Mouse (Mus musculus): ENCODE measurements at regions not wholly inside any gene's neighbourhood (a gene's known extent, or its start where the extent isn't known, plus 50 kb on each side); places are given as distances from the start of the nearest gene placed in this dataset.

- DNase-seq (ENCODE audit: low spot score in 2 of 2) = peak in 1 of 2 experiments; percentile 11
Measured at GRCm38 (mm10) chr1:75826202-75826601, 280.1 kb downstream of the Slc4a3 start.

GRCm38 (mm10) chr1:75833071-75833830 is 287.2 kb downstream of the Slc4a3 start:
- DNase-seq (ENCODE audit: low spot score in 2 of 2) = no peak

- no peak for DNase-seq (ENCODE audit: low spot score in 2 of 2)
Measured at GRCm38 (mm10) chr1:75834361-75834760, 288.3 kb downstream of the Slc4a3 start.

- DNase-seq (ENCODE audit: low spot score in 2 of 2) = no peak
Measured at GRCm38 (mm10) chr1:75839551-75840223, 293.6 kb downstream of the Slc4a3 start.

GRCm38 (mm10) chr1:75842396-75842795 is 296.3 kb downstream of the Slc4a3 start:
- DNase-seq (ENCODE audit: low spot score in 2 of 2) = no peak

DNA sequence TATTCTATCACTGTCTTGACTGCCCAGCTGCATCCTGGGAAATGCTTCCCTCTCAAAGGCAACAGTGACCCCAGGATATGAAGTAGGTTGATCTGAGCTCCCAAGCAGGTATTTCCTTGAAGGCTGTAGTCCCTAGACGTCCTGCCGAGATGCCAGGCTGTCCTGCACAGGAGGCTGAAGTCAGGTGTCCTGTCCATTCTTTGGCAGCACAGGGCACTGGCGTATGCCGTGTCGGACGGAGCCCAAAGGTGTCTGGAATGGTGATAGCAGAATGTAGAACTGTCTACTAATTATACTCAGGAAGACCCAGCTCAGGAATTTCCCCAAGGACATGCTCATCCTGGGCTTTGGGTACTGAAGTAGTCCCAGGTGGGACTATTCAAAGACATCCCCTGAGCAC is 297.3 kb downstream of the Slc4a3 start:
- DNase-seq (ENCODE audit: low spot score in 2 of 2) = no peak

GRCm38 (mm10) chr1:75844123-75844522 is 298.1 kb downstream of the Slc4a3 start:
- no peak for DNase-seq (ENCODE audit: low spot score in 2 of 2)

DNA sequence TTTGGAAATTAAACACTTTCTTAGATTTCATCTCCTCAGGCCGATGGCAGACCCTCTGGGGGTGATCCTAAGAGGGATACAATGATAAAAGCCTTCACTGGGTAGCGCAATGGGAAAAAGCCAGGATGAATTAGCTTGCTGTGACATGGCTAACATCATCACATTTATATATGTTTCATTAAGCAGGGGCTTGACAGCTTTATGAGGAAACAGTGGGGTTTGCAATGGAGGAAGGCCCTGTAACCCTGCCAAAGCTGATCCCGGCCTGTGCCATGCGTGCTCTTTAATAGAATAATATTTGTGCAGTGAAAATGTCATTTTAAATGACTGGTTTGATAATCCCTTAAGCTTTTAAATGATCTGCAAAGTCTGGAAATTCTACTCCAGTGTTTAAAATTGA is 298.5 kb downstream of the Slc4a3 start:
- DNase-seq (ENCODE audit: low spot score in 2 of 2) = no peak

DNA sequence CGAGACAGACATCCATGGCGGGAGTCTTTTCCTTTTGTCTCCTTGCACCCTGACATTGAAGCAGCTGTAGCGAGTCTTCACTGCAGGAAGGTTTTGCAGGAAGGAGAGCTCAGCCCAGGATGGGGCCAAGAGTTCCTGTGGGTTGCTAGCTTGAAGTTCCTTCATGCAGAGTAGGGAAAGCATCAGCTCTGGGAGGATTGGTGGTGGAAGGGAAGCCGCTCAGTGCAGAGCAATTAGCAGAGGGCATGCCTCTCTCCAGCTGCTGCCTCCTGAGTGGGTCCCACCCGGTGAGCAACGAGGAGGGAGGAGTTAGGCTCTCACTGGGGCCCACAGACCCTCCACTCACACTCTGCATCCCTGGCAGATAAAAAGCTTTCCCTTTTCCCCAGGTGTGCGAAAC is 298.9 kb downstream of the Slc4a3 start:
- DNase-seq (ENCODE audit: low spot score in 2 of 2) = no peak

GRCm38 (mm10) chr1:75845771-75846535 is 299.9 kb downstream of the Slc4a3 start:
- no peak for DNase-seq (ENCODE audit: low spot score in 2 of 2)

DNA sequence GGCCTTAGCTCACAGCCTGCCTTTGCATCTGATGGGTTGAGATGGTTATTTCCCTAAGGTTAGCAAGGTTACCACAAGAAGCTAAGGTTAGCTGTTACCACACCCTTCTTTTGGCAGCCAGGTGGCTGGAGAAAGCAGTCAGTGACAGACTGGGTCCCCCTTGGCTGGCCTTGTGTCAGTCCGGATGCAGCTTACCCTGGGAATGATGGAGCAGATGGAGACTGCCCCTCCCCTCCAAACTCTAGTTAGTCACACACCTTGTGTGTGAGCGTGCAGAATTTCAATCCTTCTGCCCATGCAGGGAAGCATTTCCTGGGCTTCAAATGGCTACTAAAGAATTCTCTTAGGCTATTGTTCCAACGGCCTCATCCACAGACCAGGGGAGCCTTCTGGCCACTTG is 301.6 kb downstream of the Slc4a3 start:
- no peak for DNase-seq (ENCODE audit: low spot score in 2 of 2)

DNA sequence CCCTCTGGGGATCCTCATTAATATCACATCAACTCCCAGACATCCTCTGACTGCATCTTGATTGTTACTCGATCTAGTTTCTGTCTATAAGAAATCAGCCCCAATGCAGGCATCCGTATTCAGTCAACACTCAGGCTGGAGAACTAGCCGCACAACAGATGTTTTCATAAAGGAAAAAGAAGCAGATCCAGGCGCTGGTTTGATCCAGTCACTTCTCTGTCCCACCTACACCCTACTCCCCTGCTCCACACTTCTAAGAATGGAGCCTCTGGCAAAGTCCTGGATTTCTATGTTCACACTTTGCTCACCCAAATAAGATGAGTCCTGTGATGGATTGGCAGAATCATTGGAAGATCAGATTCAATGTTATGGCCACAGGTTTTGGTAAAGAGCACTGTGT is 302.4 kb downstream of the Slc4a3 start:
- DNase-seq (ENCODE audit: low spot score in 2 of 2) = no peak

- no peak for DNase-seq (ENCODE audit: low spot score in 2 of 2)
Measured at GRCm38 (mm10) chr1:75850131-75850530, 304.1 kb downstream of the Slc4a3 start.

- no peak for DNase-seq (ENCODE audit: low spot score in 2 of 2)
Measured at GRCm38 (mm10) chr1:75858551-75859255, 312.6 kb downstream of the Slc4a3 start.

DNA sequence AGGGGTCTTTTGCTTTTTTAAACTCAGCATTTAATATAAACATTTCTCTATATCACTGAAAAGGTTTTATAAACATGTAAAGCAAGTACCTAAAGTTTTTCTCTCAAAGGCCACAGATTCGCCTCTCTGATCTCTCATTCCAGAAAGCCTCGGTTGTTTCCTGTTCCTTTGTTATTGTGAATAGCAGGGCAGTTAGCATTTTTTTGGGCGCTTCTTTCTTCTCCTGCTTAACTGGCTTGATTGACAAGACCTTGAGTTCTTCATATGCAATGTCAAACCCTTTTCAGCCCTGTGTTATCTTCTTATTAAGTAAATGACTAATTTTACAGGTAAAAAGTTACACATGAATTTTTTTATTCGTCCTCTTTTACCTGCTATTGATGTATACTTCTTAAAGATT is 316.7 kb downstream of the Slc4a3 start:
- no peak for DNase-seq (ENCODE audit: low spot score in 2 of 2)

DNA sequence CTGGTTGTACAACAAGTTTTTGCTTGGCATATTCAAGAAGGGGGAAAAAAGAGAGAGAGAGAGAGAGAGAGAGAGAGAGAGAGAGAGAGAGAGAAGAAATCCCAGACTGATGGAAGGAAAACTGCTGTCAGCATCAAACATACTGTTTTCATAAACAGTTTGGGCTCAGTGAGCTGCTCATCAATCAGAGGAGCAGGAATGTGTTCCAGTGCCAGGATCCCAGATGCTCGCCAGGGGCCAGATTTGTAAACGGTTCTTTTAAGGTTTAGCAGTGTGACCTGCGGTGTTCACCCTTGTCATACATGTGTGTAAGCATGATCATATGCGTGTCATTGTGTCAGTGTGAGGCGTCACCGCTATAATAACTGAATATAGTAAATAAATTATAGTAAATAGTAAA is 320.5 kb downstream of the Slc4a3 start:
- DNase-seq (ENCODE audit: low spot score in 2 of 2) = no peak

- DNase-seq (ENCODE audit: low spot score in 2 of 2) = no peak
Measured at GRCm38 (mm10) chr1:75869414-75869813, 323.3 kb downstream of the Slc4a3 start.

DNA sequence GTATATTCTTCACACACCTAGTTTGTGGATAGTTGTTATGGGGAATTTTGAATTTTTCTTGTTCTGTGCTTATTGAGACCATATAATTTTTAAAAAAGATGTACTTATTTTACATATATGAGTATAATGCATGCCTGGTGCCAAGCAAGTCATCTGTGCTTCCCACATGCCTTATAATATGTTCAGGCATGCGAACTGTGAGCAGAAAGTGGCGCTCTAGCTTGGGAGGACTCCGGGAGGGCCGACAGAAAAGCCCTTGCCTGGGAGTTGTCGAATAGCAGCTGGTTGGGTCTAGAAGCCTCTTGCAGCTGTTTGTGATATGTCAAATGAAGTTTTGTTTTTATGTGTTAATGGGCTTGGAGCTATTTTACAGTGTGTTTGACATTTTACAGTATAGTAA is 323.8 kb downstream of the Slc4a3 start:
- no peak for DNase-seq (ENCODE audit: low spot score in 2 of 2)

DNA sequence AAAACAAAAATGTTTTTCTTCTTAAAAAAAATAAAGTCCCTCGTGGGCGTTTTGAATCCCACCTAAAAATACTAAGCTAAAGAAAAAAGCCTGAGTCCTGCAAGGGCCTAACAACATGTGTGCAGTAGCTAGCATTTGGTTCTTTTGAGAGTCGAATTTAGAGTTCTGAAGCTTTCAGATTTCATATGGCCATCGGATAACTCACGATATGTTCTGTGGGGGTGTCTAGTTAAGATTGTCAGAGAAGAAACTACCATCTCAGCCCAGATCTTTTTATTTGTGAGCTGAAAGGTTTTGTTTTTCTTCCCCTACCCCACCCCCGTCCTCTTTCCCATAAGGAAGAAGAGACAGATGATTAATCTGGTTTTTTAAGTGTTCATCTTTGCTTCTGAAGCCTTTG is 327.8 kb downstream of the Slc4a3 start:
- no peak for DNase-seq (ENCODE audit: low spot score in 2 of 2)

GRCm38 (mm10) chr1:75877209-75877608 is 331.1 kb downstream of the Slc4a3 start:
- DNase-seq (ENCODE audit: low spot score in 2 of 2) = peak in 1 of 2 experiments; percentile 15

DNA sequence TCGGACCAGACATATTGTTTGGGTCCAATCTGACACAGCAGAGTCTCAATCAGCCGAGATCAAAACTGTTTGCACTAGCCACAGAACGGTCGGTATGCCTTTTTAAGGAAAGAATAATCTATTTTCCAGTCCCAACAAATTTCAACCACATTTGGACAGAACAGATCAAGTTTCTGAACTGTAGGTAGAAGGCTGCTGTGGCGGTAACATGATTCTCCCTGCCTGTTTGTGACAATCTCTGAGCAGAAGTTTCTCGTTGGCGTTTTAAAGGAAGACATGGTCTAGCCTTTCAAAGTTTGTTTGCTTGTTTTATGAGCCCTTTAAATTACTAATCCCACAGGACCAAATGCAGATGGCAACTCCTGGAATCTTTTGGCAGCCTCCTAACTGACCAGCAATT is 339.6 kb downstream of the Slc4a3 start:
- DNase-seq (ENCODE audit: low spot score in 2 of 2) = no peak

Data from layer of hippocampus, postnatal 10 days (tissue).